Mouse (Mus musculus): Measurements from ENCODE around the gene Scaper. TPM values are rescaled to one million over a fixed set of nuclear protein-coding genes. Genes with fewer than 3 reads are reported as not detected.

The Scaper gene
- polyA plus RNA-seq, 1 experiment: 27.1 TPM

GRCm38 (mm10) chr9:55546176-55547010 lies 391.5 kb downstream of the Scaper start:
- DNase-seq (ENCODE audit: low read depth): peak; percentile 54
- TF ChIP-seq POLR2A (IDR thresholded peaks at IDR 0.05; ENCODE audit: borderline replicate concordance, extremely low read depth, insufficient read depth, insufficient read length, poor library complexity, severe bottlenecking): no peak
- TF ChIP-seq CTCF (IDR thresholded peaks at IDR 0.05; ENCODE audit: borderline replicate concordance, extremely low read depth, insufficient read depth, insufficient read length): no peak

GRCm38 (mm10) chr9:55545556-55546175 lies 392.3 kb downstream of the Scaper start:
- TF ChIP-seq POLR2A (IDR thresholded peaks at IDR 0.05; ENCODE audit: borderline replicate concordance, extremely low read depth, insufficient read depth, insufficient read length, poor library complexity, severe bottlenecking) (no peak), CTCF (IDR thresholded peaks at IDR 0.05; ENCODE audit: borderline replicate concordance, extremely low read depth, insufficient read depth, insufficient read length) (no peak)
- DNase-seq (ENCODE audit: low read depth): no peak

DNA sequence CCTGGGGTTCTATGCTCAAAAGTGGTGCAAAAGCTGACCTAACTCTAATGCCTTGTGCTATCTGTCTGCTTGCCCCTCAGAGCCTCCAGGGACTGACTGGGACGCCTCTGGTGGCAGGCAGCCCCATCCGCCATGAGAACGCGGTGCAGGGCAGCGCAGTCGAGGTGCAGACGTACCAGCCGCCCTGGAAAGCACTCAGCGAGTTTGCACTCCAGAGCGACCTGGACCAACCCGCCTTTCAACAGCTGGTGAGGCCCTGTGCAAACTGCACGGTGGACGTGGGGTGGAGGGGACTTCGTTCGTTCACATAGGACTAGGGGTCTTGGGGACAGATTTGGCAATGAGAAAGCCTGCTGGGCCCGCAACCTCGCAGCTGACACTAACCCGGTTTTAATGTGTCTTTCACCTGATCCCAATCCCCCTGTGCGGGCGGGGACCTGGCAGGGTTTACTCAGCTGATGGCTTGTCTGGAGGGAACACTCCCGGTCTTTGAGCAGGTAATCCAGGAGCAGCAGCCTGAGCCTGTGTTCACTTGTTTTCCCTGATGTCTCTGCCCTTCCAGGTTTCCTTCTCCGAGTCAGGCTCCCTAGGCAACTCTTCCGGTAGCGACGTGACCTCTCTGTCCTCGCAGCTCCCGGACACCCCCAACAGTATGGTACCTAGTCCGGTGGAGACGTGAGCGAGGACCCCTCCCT lies 392.9 kb downstream of the Scaper start:
- TF ChIP-seq CTCF (IDR thresholded peaks at IDR 0.05; ENCODE audit: borderline replicate concordance, extremely low read depth, insufficient read depth, insufficient read length) (no peak), POLR2A (IDR thresholded peaks at IDR 0.05; ENCODE audit: borderline replicate concordance, extremely low read depth, insufficient read depth, insufficient read length, poor library complexity, severe bottlenecking) (no peak)
- peak; percentile 59 for DNase-seq (ENCODE audit: low read depth)

- DNase-seq (ENCODE audit: low read depth): peak; percentile 75
- no peak for TF ChIP-seq CTCF (IDR thresholded peaks at IDR 0.05; ENCODE audit: borderline replicate concordance, extremely low read depth, insufficient read depth, insufficient read length)
- no peak for TF ChIP-seq POLR2A (IDR thresholded peaks at IDR 0.05; ENCODE audit: borderline replicate concordance, extremely low read depth, insufficient read depth, insufficient read length, poor library complexity, severe bottlenecking)
Observed at GRCm38 (mm10) chr9:55543703-55544401, 394.1 kb downstream of the Scaper start.

DNA sequence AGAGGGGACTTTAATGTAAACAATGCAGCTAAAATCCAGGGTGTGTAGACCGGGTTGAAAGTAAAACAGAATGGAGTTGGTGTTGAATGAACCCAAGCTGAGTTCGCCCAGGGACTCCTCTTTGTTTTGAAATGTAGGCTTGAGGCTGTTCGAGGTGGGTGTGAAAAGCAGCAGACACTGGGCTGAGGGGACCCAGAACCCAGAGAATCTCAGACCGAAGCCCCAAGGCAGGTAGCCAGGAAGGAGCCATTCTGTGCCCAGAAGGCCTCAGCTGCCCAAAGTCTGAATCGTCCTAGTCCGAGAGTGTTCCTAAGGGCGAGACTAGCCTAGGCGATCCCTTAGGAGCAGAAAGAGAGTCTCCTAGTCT lies 394.6 kb downstream of the Scaper start:
- DNase-seq (ENCODE audit: low read depth): no peak
- TF ChIP-seq CTCF (IDR thresholded peaks at IDR 0.05; ENCODE audit: borderline replicate concordance, extremely low read depth, insufficient read depth, insufficient read length) (no peak), POLR2A (IDR thresholded peaks at IDR 0.05; ENCODE audit: borderline replicate concordance, extremely low read depth, insufficient read depth, insufficient read length, poor library complexity, severe bottlenecking) (no peak)

DNA sequence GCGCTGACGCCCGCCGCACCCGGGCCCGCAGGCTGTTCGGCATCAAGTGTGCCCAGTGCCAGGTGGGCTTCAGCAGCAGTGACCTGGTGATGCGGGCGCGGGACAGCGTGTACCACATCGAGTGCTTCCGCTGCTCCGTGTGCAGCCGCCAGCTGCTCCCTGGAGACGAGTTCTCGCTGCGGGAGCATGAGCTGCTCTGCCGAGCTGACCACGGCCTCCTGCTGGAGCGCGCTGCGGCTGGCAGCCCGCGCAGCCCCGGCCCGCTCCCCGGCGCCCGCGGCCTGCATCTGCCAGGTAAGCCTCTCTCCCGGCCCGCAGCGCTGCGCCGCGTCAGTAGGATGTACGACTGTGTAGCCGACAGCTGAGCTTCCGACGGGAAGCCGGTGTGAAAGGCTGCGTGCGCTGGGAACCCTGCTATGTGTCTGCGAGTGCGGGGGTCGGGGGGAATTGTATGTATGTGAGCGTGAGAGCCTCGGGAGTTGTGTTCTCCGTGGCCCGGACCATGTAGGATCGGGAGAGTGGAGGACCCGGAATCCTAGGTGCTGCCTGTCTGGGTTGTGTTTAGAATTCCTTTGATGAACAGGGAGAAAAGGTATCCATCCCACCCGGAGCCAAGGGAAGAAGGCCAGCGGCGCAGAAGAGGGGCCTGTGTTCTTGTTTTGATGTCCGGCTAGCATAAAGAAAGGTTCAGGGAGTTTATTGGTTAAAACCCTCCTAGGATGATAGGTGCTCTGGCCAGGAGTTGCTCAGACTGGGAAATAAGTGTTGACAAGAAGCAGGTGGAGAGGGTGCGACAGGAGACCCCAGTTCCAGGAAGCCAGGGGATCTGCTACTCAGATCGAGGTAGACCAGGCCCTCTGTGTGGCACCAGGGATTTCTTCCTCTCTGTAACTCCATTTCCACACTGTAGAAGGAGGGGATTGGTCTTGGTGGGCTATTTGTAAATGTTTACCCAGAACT lies 395.3 kb downstream of the Scaper start:
- DNase-seq (ENCODE audit: low read depth): peak; percentile 30

GRCm38 (mm10) chr9:55541681-55542365 lies 396.1 kb downstream of the Scaper start:
- peak; percentile 55 for DNase-seq (ENCODE audit: low read depth)

More for the DNA sequence above, 395.3 kb downstream of the Scaper start:
- TF ChIP-seq POLR2A (IDR thresholded peaks at IDR 0.05; ENCODE audit: borderline replicate concordance, extremely low read depth, insufficient read depth, insufficient read length, poor library complexity, severe bottlenecking) (no peak), CTCF (IDR thresholded peaks at IDR 0.05; ENCODE audit: borderline replicate concordance, extremely low read depth, insufficient read depth, insufficient read length) (no peak)

GRCm38 (mm10) chr9:55540888-55541287 lies 397.0 kb downstream of the Scaper start:
- peak; percentile 97 for DNase-seq (ENCODE audit: low read depth)
- TF ChIP-seq POLR2A (IDR thresholded peaks at IDR 0.05; ENCODE audit: borderline replicate concordance, extremely low read depth, insufficient read depth, insufficient read length, poor library complexity, severe bottlenecking) (no peak), CTCF (IDR thresholded peaks at IDR 0.05; ENCODE audit: borderline replicate concordance, extremely low read depth, insufficient read depth, insufficient read length) (no peak)

More at GRCm38 (mm10) chr9:55541681-55542365, 396.1 kb downstream of the Scaper start:
- TF ChIP-seq POLR2A (IDR thresholded peaks at IDR 0.05; ENCODE audit: borderline replicate concordance, extremely low read depth, insufficient read depth, insufficient read length, poor library complexity, severe bottlenecking) (no peak), CTCF (IDR thresholded peaks at IDR 0.05; ENCODE audit: borderline replicate concordance, extremely low read depth, insufficient read depth, insufficient read length) (no peak)

- no peak for TF ChIP-seq POLR2A (IDR thresholded peaks at IDR 0.05; ENCODE audit: borderline replicate concordance, extremely low read depth, insufficient read depth, insufficient read length, poor library complexity, severe bottlenecking)
- peak; percentile 36 for DNase-seq (ENCODE audit: low read depth)
Observed at GRCm38 (mm10) chr9:55540391-55540770, 397.5 kb downstream of the Scaper start.

Data from brain, embryonic 14.5 days (tissue).